Mouse (Mus musculus) activated CD4-positive, CD25-positive, alpha-beta regulatory T cell, adult 4 months (primary cell): Measurements from ENCODE around the gene Vmn1r73. TPM values are rescaled to one million over a fixed set of nuclear protein-coding genes. Genes with fewer than 3 reads are reported as not detected.

Source experiments
- ATAC-seq: one replicate; pipeline ENCODE4 v1.8.0; 2017
- polyA plus RNA-seq, 2 experiments: library from polyadenylated mRNA; unstranded; fragments of 100-300 nt; shearing (Covaris generic); gene quantifications; one replicate each; pipeline ENCODE4 v1.2.1; 2017

The Vmn1r73 gene
- not detected for polyA plus RNA-seq

GRCm38 (mm10) chr7:11729966-11730365, at the start of gene Vmn1r73:
TSS of gene Vmn1r73 (plus strand) at chr7:11730266.
- ATAC-seq = no peak

Other genes with a start within 250 kb of the Vmn1r73 start
- gene Zscan4-ps2, start 216.0 kb upstream of the Vmn1r73 start, polyA plus RNA-seq = not detected
- gene Zscan4-ps3, start 121.0 kb upstream of the Vmn1r73 start, polyA plus RNA-seq = not detected
- not detected for gene Vmn1r72, start 50.1 kb upstream of the Vmn1r73 start, polyA plus RNA-seq
- gene Vmn1r74, start 103.7 kb downstream of the Vmn1r73 start, polyA plus RNA-seq = not detected
- gene Vmn1r75, start 144.4 kb downstream of the Vmn1r73 start, polyA plus RNA-seq = not detected
- under 1 TPM in 1 of 2 experiments, not detected in 1; 0.07 TPM for gene Vmn1r76, start 207.9 kb downstream of the Vmn1r73 start, polyA plus RNA-seq